In the genomic region with DNA sequence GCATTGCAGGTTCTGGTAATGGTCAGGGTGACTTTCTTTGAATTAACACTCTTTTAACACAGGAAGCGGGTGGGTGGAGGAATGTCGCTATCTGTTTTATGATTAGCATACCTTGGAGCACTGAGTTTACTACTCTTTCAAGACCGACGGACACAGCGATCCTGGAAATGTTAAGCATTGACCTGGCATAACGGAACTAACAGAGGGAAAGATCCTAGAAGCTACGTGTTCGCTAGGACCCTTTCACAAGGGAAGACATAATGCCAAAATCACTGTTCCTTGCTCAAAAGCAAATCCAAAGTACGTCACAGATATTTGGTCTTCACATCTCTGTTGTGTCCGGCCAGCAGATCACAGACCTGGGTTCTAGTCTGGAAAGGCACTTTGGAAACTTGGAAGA, we compare ENCODE assay signal across 20 mouse cellular contexts.
DNase-seq lines count a peak whose midpoint lies in the region; ATAC-seq lines count a peak whose summit lies in the region.
"Had no signal": no experiment of that assay in that cellular context is flagged by ENCODE, and none has a peak within 500 bp of the region (broad histone marks: within the 10 kb centered on the region; RNA-seq: fewer than 3 reads in every experiment).

No protein-coding gene starts in this region.

- H3K36me3 ChIP-seq in heart, embryonic 15.5 days: no peaks in the 10 kb centered on the region
- H3K36me3 ChIP-seq in lung, embryonic 16.5 days (ENCODE audit: control insufficient read depth, insufficient read depth, low read length): no peaks in the 10 kb centered on the region
- H3K36me3 ChIP-seq: embryonic facial prominence, embryonic 13.5 days; hindbrain, embryonic 13.5 days had no signal

- H3K27ac ChIP-seq in heart, embryonic 15.5 days: no peak overlapping the region
- no peak overlapping the region for H3K27ac ChIP-seq in lung, embryonic 16.5 days (ENCODE audit: low read length)
- H3K27ac ChIP-seq: embryonic facial prominence, embryonic 13.5 days; forebrain, embryonic 13.5 days; gastrocnemius, adult 2 months; hindbrain, embryonic 13.5 days; hindbrain, postnatal 0 days had no signal

- DNase-seq in heart, postnatal 4 days: no peak
- no peak for DNase-seq in lung, postnatal 4 days
- peak; percentile 87 for DNase-seq in R1 (ENCODE audit: low read depth, low spot score)
- peak; percentile 39 for DNase-seq in yolk sac, embryonic 10.5 days (ENCODE audit: low spot score)
- DNase-seq in right cerebral cortex, postnatal 4 days: no peak
- DNase-seq: adrenal gland, adult 2 months; adrenal gland, postnatal 25 days; cerebellum, adult 18-20 months; cerebellum, adult 9-11 months; cerebellum, postnatal 36 days; gastrocnemius, adult 2 months; gastrocnemius, postnatal 25 days; heart, postnatal 36 days; kidney, adult 9 months had no signal

- no peak overlapping the region for H3K4me3 ChIP-seq in heart, embryonic 15.5 days
- H3K4me3 ChIP-seq in lung, embryonic 16.5 days (ENCODE audit: low read length): no peak overlapping the region
- H3K4me3 ChIP-seq: embryonic facial prominence, embryonic 13.5 days; forebrain, embryonic 13.5 days; gastrocnemius, adult 2 months; hindbrain, embryonic 13.5 days had no signal

- H3K9ac ChIP-seq in heart, embryonic 15.5 days: no peak overlapping the region
- no peak overlapping the region for H3K9ac ChIP-seq in lung, embryonic 16.5 days (ENCODE audit: low read length)
- H3K9ac ChIP-seq: embryonic facial prominence, embryonic 13.5 days; forebrain, embryonic 13.5 days; hindbrain, embryonic 13.5 days had no signal

- no peaks in the 10 kb centered on the region for H3K9me3 ChIP-seq in heart, embryonic 15.5 days (replicated peaks)
- no peaks in the 10 kb centered on the region for H3K9me3 ChIP-seq in lung, embryonic 16.5 days (ENCODE audit: control insufficient read depth, low read length)
- H3K9me3 ChIP-seq: embryonic facial prominence, embryonic 13.5 days; forebrain, embryonic 13.5 days; hindbrain, embryonic 13.5 days had no signal

- no peaks in the 10 kb centered on the region for H3K27me3 ChIP-seq in heart, embryonic 15.5 days
- H3K27me3 ChIP-seq in lung, embryonic 16.5 days (ENCODE audit: control insufficient read depth, insufficient read depth, low read depth, low read length): no peaks in the 10 kb centered on the region
- H3K27me3 ChIP-seq: embryonic facial prominence, embryonic 13.5 days; forebrain, embryonic 13.5 days; hindbrain, embryonic 13.5 days had no signal

- no peak for ATAC-seq in heart, embryonic 15.5 days (replicated peaks; ENCODE audit: insufficient number of reproducible peaks, insufficient read depth, low FRiP score, low read depth)
- no peak for ATAC-seq in lung, embryonic 16.5 days (ENCODE audit: low read depth)
- ATAC-seq: forebrain, embryonic 13.5 days; hindbrain, postnatal 0 days had no signal

- 52% methylated on average over 10 of the region's 10 CpGs for WGBS in heart, embryonic 15.5 days
- 51% methylated on average over 10 of the region's 10 CpGs for WGBS in lung, embryonic 16.5 days

- H3K4me2 ChIP-seq in heart, embryonic 15.5 days: peak overlapping the region; percentile 10; the same call in 1 of the 2 replicates
- H3K4me2 ChIP-seq in lung, embryonic 16.5 days (ENCODE audit: low read depth, low read length): peak overlapping the region; percentile 14; the same call in 1 of the 2 replicates
- H3K4me2 ChIP-seq: embryonic facial prominence, embryonic 13.5 days; forebrain, embryonic 13.5 days; hindbrain, embryonic 13.5 days had no signal

- no peaks in the 10 kb centered on the region for H3K4me1 ChIP-seq in heart, embryonic 15.5 days (replicated peaks)
- H3K4me1 ChIP-seq in lung, embryonic 16.5 days (replicated peaks; ENCODE audit: control insufficient read depth, insufficient read depth, low read length): no peaks in the 10 kb centered on the region
- H3K4me1 ChIP-seq: embryonic facial prominence, embryonic 13.5 days; forebrain, embryonic 13.5 days; hindbrain, embryonic 13.5 days had no signal

Comparison
In these comparisons a context has a peak if more than half of its experiments do, and no peak if none do; other contexts are left out.
1. DNase-seq: peak in R1 (single experiment) and yolk sac, embryonic 10.5 days (single experiment); none in heart, postnatal 4 days (single experiment), lung, postnatal 4 days (0 of 2) and right cerebral cortex, postnatal 4 days (single experiment).